Mouse (Mus musculus): ENCODE results near the gene Glmn. TPM values are rescaled to one million over a fixed set of nuclear protein-coding genes. Genes with fewer than 3 reads are reported as not detected.

Gene Glmn
- total RNA-seq, 1 experiment = 14.7 TPM

- H3K9ac ChIP-seq (ENCODE audit: insufficient read depth, low read depth, low read length, poor library complexity, severe bottlenecking) = no peak overlapping the region
- H3K27ac ChIP-seq (ENCODE audit: insufficient read depth, low read depth, low read length, poor library complexity, severe bottlenecking) = no peak overlapping the region
- H3K4me3 ChIP-seq (ENCODE audit: insufficient read depth in 1 of 2, low read depth in 1 of 2, low read length in 2 of 2, poor library complexity in 1 of 2, severe bottlenecking in 1 of 2) = peak overlapping the region in 1 of 2 experiments; percentile 94; a peak in 3 of 4 replicates
- H3K9me3 ChIP-seq (ENCODE audit: control insufficient read depth, insufficient read depth, low read depth, low read length) = no peaks in the 10 kb centered on the region
- H3K36me3 ChIP-seq (ENCODE audit: control insufficient read depth, insufficient read depth, low read length, poor library complexity, severe bottlenecking) = peaks cover 6% of the 10 kb centered on the region
- no peak for DNase-seq (ENCODE audit: low read depth, low spot score)
- H3K4me1 ChIP-seq (ENCODE audit: control insufficient read depth in 2 of 2, insufficient read depth in 2 of 2, low read length in 2 of 2, poor library complexity in 1 of 2) = peaks cover 0 to 2% of the 10 kb centered on the region in 2 experiments; a peak in 1 of 4 replicates
- TF ChIP-seq ZC3H11A (IDR thresholded peaks at IDR 0.05; ENCODE audit: borderline replicate concordance, low read depth, low read length) = no peak
- TF ChIP-seq HCFC1 (IDR thresholded peaks at IDR 0.05; ENCODE audit: borderline replicate concordance, insufficient read depth, low read length) = no peak
- no peak for TF ChIP-seq MAFK (IDR thresholded peaks at IDR 0.05; ENCODE audit: insufficient read depth, low read depth, low read length)
- no peak for TF ChIP-seq CHD2 (IDR thresholded peaks at IDR 0.05; ENCODE audit: low read depth, low read length)
- TF ChIP-seq ZNF384 (IDR thresholded peaks at IDR 0.05; ENCODE audit: low read depth, low read length) = peak; percentile 69
- in situ Hi-C loops (cut with MboI; ENCODE audit: low sequenced_read_pairs in 2 of 2, unreplicated experiment in 2 of 2) = no loop called here
These were observed 692 bp upstream of the Glmn start for GRCm38 (mm10) chr5:107598380-107598779.

- H3K4me3 ChIP-seq (ENCODE audit: insufficient read depth in 1 of 2, low read depth in 1 of 2, low read length in 2 of 2, poor library complexity in 1 of 2, severe bottlenecking in 1 of 2) = no peak overlapping the region
- H3K27ac ChIP-seq (ENCODE audit: insufficient read depth, low read depth, low read length, poor library complexity, severe bottlenecking) = no peak overlapping the region
- TF ChIP-seq CHD2 (IDR thresholded peaks at IDR 0.05; ENCODE audit: low read depth, low read length) (no peak), MAFK (IDR thresholded peaks at IDR 0.05; ENCODE audit: insufficient read depth, low read depth, low read length) (no peak), ZNF384 (IDR thresholded peaks at IDR 0.05; ENCODE audit: low read depth, low read length) (no peak), ZC3H11A (IDR thresholded peaks at IDR 0.05; ENCODE audit: borderline replicate concordance, low read depth, low read length) (no peak), HCFC1 (IDR thresholded peaks at IDR 0.05; ENCODE audit: borderline replicate concordance, insufficient read depth, low read length) (no peak)
- no peak for DNase-seq (ENCODE audit: low read depth, low spot score)
- peaks cover 11% of the 10 kb centered on the region for H3K36me3 ChIP-seq (ENCODE audit: control insufficient read depth, insufficient read depth, low read length, poor library complexity, severe bottlenecking)
- no peaks in the 10 kb centered on the region for H3K4me1 ChIP-seq (ENCODE audit: control insufficient read depth in 2 of 2, insufficient read depth in 2 of 2, low read length in 2 of 2, poor library complexity in 1 of 2)
- no peaks in the 10 kb centered on the region for H3K9me3 ChIP-seq (ENCODE audit: control insufficient read depth, insufficient read depth, low read depth, low read length)
- H3K9ac ChIP-seq (ENCODE audit: insufficient read depth, low read depth, low read length, poor library complexity, severe bottlenecking) = no peak overlapping the region
- in situ Hi-C loops (cut with MboI; ENCODE audit: low sequenced_read_pairs in 2 of 2, unreplicated experiment in 2 of 2) = no loop called here
These were observed 28.5 kb downstream of the Glmn start for GRCm38 (mm10) chr5:107569148-107569547.

- H3K36me3 ChIP-seq (ENCODE audit: control insufficient read depth, insufficient read depth, low read length, poor library complexity, severe bottlenecking) = peaks cover 7% of the 10 kb centered on the region
- in situ Hi-C loops (cut with MboI; ENCODE audit: low sequenced_read_pairs in 2 of 2, unreplicated experiment in 2 of 2) = no loop called here
These were observed 40.7 kb downstream of the Glmn start for GRCm38 (mm10) chr5:107556969-107557368.

GRCm38 (mm10) chr5:107554336-107554735 lies 43.4 kb downstream of the Glmn start:
- H3K4me3 ChIP-seq (ENCODE audit: insufficient read depth in 1 of 2, low read depth in 1 of 2, low read length in 2 of 2, poor library complexity in 1 of 2, severe bottlenecking in 1 of 2) = no peak overlapping the region
- TF ChIP-seq ZC3H11A (IDR thresholded peaks at IDR 0.05; ENCODE audit: borderline replicate concordance, low read depth, low read length) (no peak), MAFK (IDR thresholded peaks at IDR 0.05; ENCODE audit: insufficient read depth, low read depth, low read length) (no peak), ZNF384 (IDR thresholded peaks at IDR 0.05; ENCODE audit: low read depth, low read length) (no peak), CHD2 (IDR thresholded peaks at IDR 0.05; ENCODE audit: low read depth, low read length) (no peak), HCFC1 (IDR thresholded peaks at IDR 0.05; ENCODE audit: borderline replicate concordance, insufficient read depth, low read length) (no peak)
- no peak overlapping the region for H3K9ac ChIP-seq (ENCODE audit: insufficient read depth, low read depth, low read length, poor library complexity, severe bottlenecking)
- no peaks in the 10 kb centered on the region for H3K9me3 ChIP-seq (ENCODE audit: control insufficient read depth, insufficient read depth, low read depth, low read length)
- no peak overlapping the region for H3K27ac ChIP-seq (ENCODE audit: insufficient read depth, low read depth, low read length, poor library complexity, severe bottlenecking)
- in situ Hi-C loops (cut with MboI; ENCODE audit: low sequenced_read_pairs in 2 of 2, unreplicated experiment in 2 of 2) = no loop called here
- H3K4me1 ChIP-seq (ENCODE audit: control insufficient read depth in 2 of 2, insufficient read depth in 2 of 2, low read length in 2 of 2, poor library complexity in 1 of 2) = no peaks in the 10 kb centered on the region
- peaks cover 3% of the 10 kb centered on the region for H3K36me3 ChIP-seq (ENCODE audit: control insufficient read depth, insufficient read depth, low read length, poor library complexity, severe bottlenecking)
- DNase-seq (ENCODE audit: low read depth, low spot score) = no peak

More at GRCm38 (mm10) chr5:107556969-107557368, 40.7 kb downstream of the Glmn start:
- Histone ChIP-seq H3K27ac (ENCODE audit: insufficient read depth, low read depth, low read length, poor library complexity, severe bottlenecking) (no peak overlapping the region), H3K4me3 (ENCODE audit: insufficient read depth in 1 of 2, low read depth in 1 of 2, low read length in 2 of 2, poor library complexity in 1 of 2, severe bottlenecking in 1 of 2) (no peak overlapping the region), H3K9me3 (ENCODE audit: control insufficient read depth, insufficient read depth, low read depth, low read length) (no peaks in the 10 kb centered on the region), H3K9ac (ENCODE audit: insufficient read depth, low read depth, low read length, poor library complexity, severe bottlenecking) (no peak overlapping the region), H3K4me1 (ENCODE audit: control insufficient read depth in 2 of 2, insufficient read depth in 2 of 2, low read length in 2 of 2, poor library complexity in 1 of 2) (no peaks in the 10 kb centered on the region)
- no peak for TF ChIP-seq HCFC1 (IDR thresholded peaks at IDR 0.05; ENCODE audit: borderline replicate concordance, insufficient read depth, low read length)
- no peak for TF ChIP-seq MAFK (IDR thresholded peaks at IDR 0.05; ENCODE audit: insufficient read depth, low read depth, low read length)
- TF ChIP-seq CHD2 (IDR thresholded peaks at IDR 0.05; ENCODE audit: low read depth, low read length) = no peak
- TF ChIP-seq ZNF384 (IDR thresholded peaks at IDR 0.05; ENCODE audit: low read depth, low read length) = no peak
- no peak for TF ChIP-seq ZC3H11A (IDR thresholded peaks at IDR 0.05; ENCODE audit: borderline replicate concordance, low read depth, low read length)
- no peak for DNase-seq (ENCODE audit: low read depth, low spot score)

- no peak for DNase-seq (ENCODE audit: low read depth, low spot score)
- in situ Hi-C loops (cut with MboI; ENCODE audit: low sequenced_read_pairs in 2 of 2, unreplicated experiment in 2 of 2) = no loop called here
- TF ChIP-seq ZC3H11A (IDR thresholded peaks at IDR 0.05; ENCODE audit: borderline replicate concordance, low read depth, low read length) (no peak), MAFK (IDR thresholded peaks at IDR 0.05; ENCODE audit: insufficient read depth, low read depth, low read length) (no peak), HCFC1 (IDR thresholded peaks at IDR 0.05; ENCODE audit: borderline replicate concordance, insufficient read depth, low read length) (no peak), ZNF384 (IDR thresholded peaks at IDR 0.05; ENCODE audit: low read depth, low read length) (no peak), CHD2 (IDR thresholded peaks at IDR 0.05; ENCODE audit: low read depth, low read length) (no peak)
These were observed 49.2 kb downstream of the Glmn start for GRCm38 (mm10) chr5:107548444-107548843.

More at GRCm38 (mm10) chr5:107548444-107548843, 49.2 kb downstream of the Glmn start:
- Histone ChIP-seq H3K27ac (ENCODE audit: insufficient read depth, low read depth, low read length, poor library complexity, severe bottlenecking) (no peak overlapping the region), H3K9ac (ENCODE audit: insufficient read depth, low read depth, low read length, poor library complexity, severe bottlenecking) (no peak overlapping the region), H3K9me3 (ENCODE audit: control insufficient read depth, insufficient read depth, low read depth, low read length) (0 out of 2 replicates have a peak, but pooled peaks cover 2% of the 10 kb centered on the region), H3K36me3 (ENCODE audit: control insufficient read depth, insufficient read depth, low read length, poor library complexity, severe bottlenecking) (no peaks in the 10 kb centered on the region), H3K4me1 (ENCODE audit: control insufficient read depth in 2 of 2, insufficient read depth in 2 of 2, low read length in 2 of 2, poor library complexity in 1 of 2) (no peaks in the 10 kb centered on the region), H3K4me3 (ENCODE audit: insufficient read depth in 1 of 2, low read depth in 1 of 2, low read length in 2 of 2, poor library complexity in 1 of 2, severe bottlenecking in 1 of 2) (no peak overlapping the region)

Measured in ES-E14 (cell line).